Comparison of ENCODE assay signal across 33 mouse cellular contexts in the genomic region with DNA sequence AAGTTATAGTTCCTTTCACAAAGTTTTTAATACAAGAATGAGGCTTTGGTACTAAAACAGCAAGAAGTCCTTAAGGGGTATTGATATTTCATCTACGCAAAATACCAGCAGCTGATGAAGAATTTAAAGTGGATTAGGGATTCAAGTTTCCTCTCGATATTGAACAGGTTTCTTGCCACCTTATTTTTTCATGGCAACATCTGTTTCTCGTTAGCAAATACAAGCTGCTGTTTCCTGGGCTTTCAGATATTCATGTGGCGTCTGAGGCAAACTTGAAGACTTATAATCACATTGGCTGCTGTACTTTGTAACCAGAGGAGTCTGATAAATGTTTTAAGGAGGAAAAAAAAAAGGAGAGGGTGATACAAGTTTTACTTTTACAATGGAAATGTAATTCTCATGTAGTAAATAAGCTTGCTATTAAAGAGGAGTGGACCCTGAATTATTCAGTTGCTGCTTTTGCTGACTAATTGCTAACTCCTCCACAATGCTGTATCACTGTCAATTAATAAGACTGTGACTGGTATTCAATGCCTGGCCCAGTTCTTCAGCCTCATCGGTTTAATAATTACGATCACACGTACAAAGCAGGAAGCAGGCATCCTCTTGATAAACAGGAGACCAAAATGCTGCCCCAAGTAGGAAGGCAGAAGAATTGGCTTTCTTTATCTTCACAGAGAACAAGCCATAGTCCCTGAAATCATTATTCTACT. TPM values are rescaled to one million over a fixed set of nuclear protein-coding genes. Genes with fewer than 3 reads are reported as not detected.
DNase-seq lines count a peak whose midpoint lies in the region; ATAC-seq lines count a peak whose summit lies in the region.
"Had no signal": no experiment of that assay in that cellular context is flagged by ENCODE, and none has a peak within 500 bp of the region (broad histone marks: within the 10 kb centered on the region; RNA-seq: fewer than 3 reads in every experiment).

No protein-coding gene starts in this region.

- no peak overlapping the region for H3K27ac ChIP-seq in hindbrain, embryonic 11.5 days (ENCODE audit: low read depth, low read length)
- no peak overlapping the region for H3K27ac ChIP-seq in hindbrain, embryonic 12.5 days
- H3K27ac ChIP-seq in limb, embryonic 10.5 days, result peak overlapping the region; percentile 74
- H3K27ac ChIP-seq: forebrain, embryonic 13.5 days; heart, adult 2 months; liver, embryonic 12.5 days; macrophage; midbrain, embryonic 15.5 days had no signal

- intact Hi-C loops in heart, postnatal 25 days (cut with DNase I), result no loop called here

- WGBS in hindbrain, embryonic 11.5 days, result 66% methylated on average over 7 of the region's 7 CpGs
- WGBS in hindbrain, embryonic 12.5 days, result 68% methylated on average over 7 of the region's 7 CpGs
- WGBS in limb, embryonic 10.5 days, result 27% methylated on average over 7 of the region's 7 CpGs

- H3K4me2 ChIP-seq in hindbrain, embryonic 11.5 days (replicated peaks; ENCODE audit: low read depth, low read length), result no peak overlapping the region
- no peak overlapping the region for H3K4me2 ChIP-seq in hindbrain, embryonic 12.5 days (replicated peaks)
- H3K4me2 ChIP-seq: forebrain, embryonic 13.5 days; heart, embryonic 12.5 days; liver, embryonic 12.5 days; midbrain, embryonic 15.5 days had no signal

- no peaks in the 10 kb centered on the region for H3K4me1 ChIP-seq in hindbrain, embryonic 11.5 days (replicated peaks; ENCODE audit: control insufficient read depth, insufficient read depth, low read length)
- H3K4me1 ChIP-seq in hindbrain, embryonic 12.5 days, result peaks cover 3% of the 10 kb centered on the region; the same call in 1 of the 2 replicates
- peaks cover 45% of the 10 kb centered on the region for H3K4me1 ChIP-seq in limb, embryonic 10.5 days
- H3K4me1 ChIP-seq: heart, embryonic 12.5 days; liver, embryonic 12.5 days; midbrain, embryonic 15.5 days had no signal

- H3K36me3 ChIP-seq in hindbrain, embryonic 11.5 days (ENCODE audit: control insufficient read depth, insufficient read depth, low read length), result no peaks in the 10 kb centered on the region
- no peaks in the 10 kb centered on the region for H3K36me3 ChIP-seq in hindbrain, embryonic 12.5 days
- H3K36me3 ChIP-seq in limb, embryonic 10.5 days, result no peaks in the 10 kb centered on the region
- H3K36me3 ChIP-seq: heart, embryonic 12.5 days; liver, embryonic 12.5 days; midbrain, embryonic 15.5 days had no signal

- no peak overlapping the region for H3K4me3 ChIP-seq in hindbrain, embryonic 11.5 days (ENCODE audit: low read depth, low read length)
- no peak overlapping the region for H3K4me3 ChIP-seq in hindbrain, embryonic 12.5 days
- H3K4me3 ChIP-seq in limb, embryonic 10.5 days, result no peak overlapping the region
- H3K4me3 ChIP-seq: forebrain, embryonic 13.5 days; heart, adult 2 months; heart, embryonic 12.5 days; liver, embryonic 12.5 days; midbrain, embryonic 15.5 days had no signal

- H3K9me3 ChIP-seq in hindbrain, embryonic 11.5 days (ENCODE audit: control insufficient read depth, low read length), result no peaks in the 10 kb centered on the region
- H3K9me3 ChIP-seq in hindbrain, embryonic 12.5 days (replicated peaks), result no peaks in the 10 kb centered on the region
- H3K9me3 ChIP-seq in limb, embryonic 10.5 days (replicated peaks), result no peaks in the 10 kb centered on the region
- H3K9me3 ChIP-seq: forebrain, embryonic 13.5 days; heart, embryonic 12.5 days; liver, embryonic 12.5 days; midbrain, embryonic 15.5 days had no signal

- H3K9ac ChIP-seq in hindbrain, embryonic 11.5 days (ENCODE audit: low read depth, low read length), result no peak overlapping the region
- H3K9ac ChIP-seq in hindbrain, embryonic 12.5 days, result no peak overlapping the region
- H3K9ac ChIP-seq: forebrain, embryonic 13.5 days; heart, embryonic 12.5 days; liver, embryonic 12.5 days; liver, postnatal 0 days; midbrain, embryonic 15.5 days had no signal

- no peak for ATAC-seq in hindbrain, embryonic 11.5 days (ENCODE audit: low FRiP score)
- no peak for ATAC-seq in hindbrain, embryonic 12.5 days (ENCODE audit: low FRiP score)
- ATAC-seq: CD4-positive, CD25-positive, alpha-beta regulatory T cell, adult 4 months; forebrain, embryonic 13.5 days; intestine, postnatal 0 days; liver, embryonic 12.5 days; liver, postnatal 0 days; lung, postnatal 0 days; midbrain, embryonic 15.5 days had no signal

- H3K27me3 ChIP-seq in hindbrain, embryonic 11.5 days (ENCODE audit: control insufficient read depth, insufficient read depth, low read length), result no peaks in the 10 kb centered on the region
- H3K27me3 ChIP-seq in hindbrain, embryonic 12.5 days, result no peaks in the 10 kb centered on the region
- no peaks in the 10 kb centered on the region for H3K27me3 ChIP-seq in limb, embryonic 10.5 days (ENCODE audit: low read depth, poor library complexity, severe bottlenecking)
- H3K27me3 ChIP-seq: forebrain, embryonic 13.5 days; heart, embryonic 12.5 days; liver, embryonic 12.5 days; midbrain, embryonic 15.5 days had no signal

- peak; percentile 9 for DNase-seq in hindbrain, embryonic 11.5 days (ENCODE audit: low spot score)
- DNase-seq in embryo, embryonic 10.5 days (ENCODE audit: low spot score), result peak; percentile 63
- no peak for DNase-seq in limb, embryonic 10.5 days (ENCODE audit: low spot score)
- peak; percentile 49 for DNase-seq in mesoderm, embryonic 11.5 days (ENCODE audit: low read depth, low spot score)
- DNase-seq in lung, postnatal 10 days, result no peak
- no peak for DNase-seq in heart, postnatal 25 days (ENCODE audit: low spot score)
- no peak for DNase-seq in cerebellum, adult 8-10 months
- DNase-seq: adrenal gland, postnatal 25 days; cerebellum, adult 11-12 months; cerebellum, postnatal 14 days; heart, adult 2 months; kidney, adult 9 months; kidney, postnatal 10 days; left cerebral cortex, postnatal 4 days; liver, postnatal 0 days; thymus, adult 2 months; thymus, postnatal 36 days had no signal

RNA-seq across cellular contexts. Expression of a gene that starts 36.8 kb away (rescaled TPM):
- polyA plus RNA-seq in hindbrain, embryonic 11.5 days (2014; fragmentation: Nextera tagmentation; extraction: Ambion mirVana), result 2.0 and 2.1 TPM in 2 replicates
- 10.8 and 11.6 TPM in 2 replicates for polyA plus RNA-seq in hindbrain, embryonic 12.5 days (2016; fragmentation: Nextera tagmentation; extraction: Ambion mirVana)
- 0.30 and 0.76 TPM in 2 replicates for polyA plus RNA-seq in limb, embryonic 10.5 days (2016; fragmentation: Nextera tagmentation; extraction: Ambion mirVana)
- total RNA-seq in heart, postnatal 25 days (2021), result not detected
- total RNA-seq: adrenal gland, adult 18-20 months; adrenal gland, postnatal 25 days; gastrocnemius, adult 8-10 months; gastrocnemius, postnatal 4 days; heart, adult 2 months; hematopoietic stem cell, adult 5-6 weeks; megakaryocyte-erythroid progenitor cell, adult 5-6 weeks; neutrophil, adult 5-6 weeks had no signal
- polyA plus RNA-seq: CD4-positive, CD25-positive, alpha-beta regulatory T cell, adult 4 months; heart, adult 2 months; heart, embryonic 12.5 days; heart, postnatal 0 days; liver, embryonic 12.5 days; liver, postnatal 0 days; lung, postnatal 0 days; macrophage; thymus, adult 2 months had no signal

Comparison
In these comparisons a context has a peak if more than half of its experiments do, and no peak if none do; other contexts are left out.
1. DNase-seq: peak in hindbrain, embryonic 11.5 days (single experiment), embryo, embryonic 10.5 days (single experiment) and mesoderm, embryonic 11.5 days (single experiment); none in limb, embryonic 10.5 days (single experiment), lung, postnatal 10 days (single experiment), heart, postnatal 25 days (single experiment) and cerebellum, adult 8-10 months (single experiment).